Mouse (Mus musculus) layer of hippocampus, adult 18-20 months (tissue): ENCODE results near the gene Brpf3. TPM values are rescaled to one million over a fixed set of nuclear protein-coding genes. Genes with fewer than 3 reads are reported as not detected.
"Not testable (repeated sequence)": the region's sequence is repeated elsewhere in the genome, so short reads cannot be mapped to it uniquely, and the experiment has no call there.

ENCODE experiments used
- DNase-seq, 2 experiments: peaks; one replicate each; pipeline ENCODE4 v3.0.0; 2022; ENCODE audit warnings: low spot score in 2 of 2
- total RNA-seq, 2 experiments: library from RNA; stranded (reverse); gene quantifications; 2 replicates each; pipeline ENCODE4 v1.2.3; 2021

Brpf3 gene
- total RNA-seq, 2 experiments from 2014 or later, result 42.0 to 52.3 TPM

DNA sequence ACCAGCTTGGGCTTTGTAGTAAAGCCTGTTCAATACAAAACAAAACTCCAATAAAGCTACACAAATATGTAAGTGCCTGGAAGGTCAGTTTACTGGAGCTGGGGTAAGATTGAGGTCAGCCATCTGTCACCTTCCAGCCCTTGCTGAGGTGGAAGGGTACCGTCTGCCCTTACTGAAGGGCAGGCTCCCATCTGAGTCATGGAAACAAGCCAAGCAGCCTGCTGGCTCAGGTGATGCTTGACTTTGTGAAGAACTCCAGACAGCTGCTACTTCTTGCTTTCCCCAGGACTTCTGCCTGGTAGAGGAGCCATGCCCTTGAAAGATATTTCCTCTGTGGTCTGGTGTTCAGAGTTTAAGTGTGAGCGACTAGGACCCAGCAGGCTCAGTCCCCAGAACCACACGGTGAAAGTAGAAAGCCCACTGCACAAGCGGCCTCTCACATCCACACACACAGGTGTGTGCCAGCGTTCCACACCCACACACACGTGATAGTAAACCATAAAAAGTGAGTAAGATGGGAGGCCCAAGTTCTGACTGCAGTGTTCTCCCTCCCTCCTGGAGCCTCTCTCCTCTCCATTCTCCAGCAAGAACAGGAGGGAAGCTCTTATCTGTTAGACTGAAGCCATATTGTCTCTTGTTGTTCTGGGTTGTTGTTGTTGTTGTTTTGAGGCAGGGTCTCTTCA lies 24.6 kb downstream of the Brpf3 start:
- no peak for DNase-seq

DNA sequence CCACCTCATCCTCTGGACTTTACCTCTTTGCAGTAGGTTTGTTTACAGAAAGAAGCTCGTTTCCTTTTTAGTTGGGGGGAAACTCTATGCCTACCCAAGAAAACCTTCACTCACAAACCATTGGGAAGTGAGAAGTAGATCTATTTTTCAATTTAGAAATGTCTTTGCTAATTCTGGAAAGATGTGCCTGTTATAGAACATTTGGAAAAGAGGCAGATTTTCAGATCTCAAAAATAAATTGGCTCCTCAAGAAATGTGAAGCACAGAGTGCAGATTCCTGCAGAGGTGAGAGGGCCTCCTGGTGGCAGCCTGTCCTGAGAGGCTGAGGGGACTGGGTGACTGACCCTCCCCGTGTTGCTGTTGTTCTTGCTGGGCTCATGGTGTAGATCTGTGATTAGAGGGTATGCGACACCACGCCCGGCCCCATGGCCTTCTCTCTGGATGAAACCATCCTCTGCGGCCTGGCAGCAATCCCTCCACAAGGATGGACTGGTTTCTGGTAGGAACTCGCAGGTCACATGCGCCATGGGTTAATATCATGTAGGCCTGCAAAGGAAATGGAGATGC lies 26.9 kb downstream of the Brpf3 start:
- DNase-seq, result no peak

DNA sequence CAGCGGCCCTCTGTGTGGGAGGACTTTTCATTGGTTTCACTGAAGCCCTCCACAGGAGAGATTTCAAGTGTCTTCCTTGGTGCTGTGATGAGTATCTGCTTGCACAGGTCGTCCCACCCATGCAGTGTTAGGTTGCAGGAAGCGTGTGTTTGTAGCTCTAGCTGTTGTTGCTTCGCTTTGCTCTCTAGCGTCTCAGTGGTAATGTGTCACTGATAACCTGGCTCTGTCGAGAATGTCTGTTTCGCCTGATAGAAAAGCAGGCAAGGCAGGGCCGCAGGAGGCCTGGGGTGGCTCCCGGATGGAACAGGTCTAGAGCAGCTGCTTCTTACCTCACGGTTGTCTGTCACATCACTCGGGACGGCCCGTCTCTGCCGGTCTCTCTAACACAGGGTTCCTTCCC lies 28.2 kb downstream of the Brpf3 start:
- DNase-seq, result no peak

DNA sequence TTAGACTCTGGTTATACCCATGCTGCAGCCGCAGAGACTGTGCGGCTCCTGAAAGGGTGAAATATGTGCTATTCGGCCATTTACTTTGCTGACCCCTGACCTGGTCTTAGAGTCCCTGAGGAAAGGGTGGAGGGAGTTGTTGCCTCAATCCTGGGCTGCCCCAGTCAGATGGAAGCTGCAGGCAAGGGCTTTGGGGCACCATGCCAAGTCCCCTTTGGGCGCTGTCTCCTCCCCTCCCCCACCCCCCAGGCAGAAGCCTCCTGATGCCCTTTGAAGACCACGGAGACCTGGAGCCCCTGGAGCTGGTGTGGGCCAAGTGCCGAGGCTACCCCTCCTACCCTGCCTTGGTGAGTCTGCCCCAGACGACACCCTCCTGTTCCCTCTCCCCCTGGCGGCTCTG lies 30.2 kb downstream of the Brpf3 start:
- no peak for DNase-seq

DNA sequence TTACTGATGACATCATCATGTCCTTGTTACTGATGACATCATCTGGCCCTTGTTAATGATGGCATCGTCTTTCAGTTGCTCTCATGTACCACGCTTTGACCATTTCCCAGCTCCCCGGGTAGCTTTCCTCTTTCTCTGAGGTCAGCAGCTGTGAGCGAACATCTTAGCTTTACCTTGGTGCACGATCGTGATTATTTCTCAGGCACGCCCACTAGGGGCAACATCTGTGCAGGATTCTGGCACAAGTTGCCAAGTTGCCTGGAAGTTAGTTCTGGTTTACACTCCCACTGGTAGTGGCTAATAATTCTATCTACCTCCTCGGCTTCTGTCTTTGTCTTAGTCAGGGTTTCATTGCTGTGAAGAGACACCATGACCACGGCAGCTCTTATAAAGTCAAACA lies 31.1 kb downstream of the Brpf3 start:
- DNase-seq, result no peak

DNA sequence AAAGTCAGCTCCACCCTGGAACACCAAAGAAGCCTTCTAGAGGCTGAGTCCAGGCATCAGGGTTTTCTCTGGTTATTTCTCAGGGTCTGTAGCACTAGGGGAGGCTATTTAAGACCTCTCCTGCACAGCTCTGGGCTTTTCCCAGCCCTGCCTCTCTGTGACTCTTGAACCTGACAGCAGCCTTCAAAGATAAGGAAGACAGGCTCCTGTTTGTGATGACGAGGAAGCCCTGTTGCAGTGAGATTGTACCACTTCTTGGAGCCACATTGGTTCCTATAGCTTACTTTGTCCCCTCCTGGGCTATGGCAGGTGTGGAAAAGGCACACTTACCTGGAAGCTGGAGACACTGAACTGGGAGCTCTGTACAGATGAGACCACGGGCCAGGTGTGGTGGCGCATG lies 32.0 kb downstream of the Brpf3 start:
- DNase-seq, result no peak

DNA sequence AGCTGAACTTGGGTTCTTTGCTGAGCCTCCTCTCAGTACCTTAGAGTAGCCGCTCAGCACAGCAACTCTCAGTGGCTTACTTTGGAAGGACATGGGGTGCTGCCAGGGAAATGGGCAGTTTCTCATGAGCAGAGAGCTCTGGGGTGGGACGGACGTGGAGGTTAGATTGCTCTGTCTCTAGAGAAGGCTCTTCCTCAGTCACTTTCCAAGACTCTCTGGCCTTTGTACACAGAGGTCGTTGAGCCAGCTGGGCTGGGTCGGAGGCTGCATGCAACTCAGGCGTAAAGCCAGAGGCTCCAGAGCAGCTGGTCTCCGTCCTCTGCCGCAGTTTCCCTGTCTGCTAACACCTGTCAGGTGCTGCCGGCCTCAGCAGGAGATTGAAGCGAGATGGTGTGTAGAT lies 33.8 kb downstream of the Brpf3 start:
- DNase-seq, result no peak

DNA sequence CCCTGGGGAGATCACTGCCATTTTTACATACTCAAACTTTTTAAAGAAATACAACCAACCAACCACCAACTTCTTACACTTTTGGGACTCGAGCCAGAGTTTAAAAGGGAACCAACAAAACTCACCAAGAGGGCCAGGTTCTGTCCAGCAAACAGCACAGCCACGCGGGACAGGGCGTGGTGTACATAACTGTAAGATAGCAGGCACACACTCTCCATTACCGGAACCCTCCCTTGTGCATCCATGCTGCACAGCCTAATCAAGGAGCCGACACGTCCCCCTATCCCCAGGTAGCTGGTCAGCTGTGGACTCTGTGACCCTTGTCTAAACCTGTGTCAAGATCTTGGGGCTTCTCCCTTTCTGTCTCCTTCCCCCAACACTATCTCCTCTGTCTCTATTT lies 37.0 kb downstream of the Brpf3 start:
- DNase-seq, result no peak

DNA sequence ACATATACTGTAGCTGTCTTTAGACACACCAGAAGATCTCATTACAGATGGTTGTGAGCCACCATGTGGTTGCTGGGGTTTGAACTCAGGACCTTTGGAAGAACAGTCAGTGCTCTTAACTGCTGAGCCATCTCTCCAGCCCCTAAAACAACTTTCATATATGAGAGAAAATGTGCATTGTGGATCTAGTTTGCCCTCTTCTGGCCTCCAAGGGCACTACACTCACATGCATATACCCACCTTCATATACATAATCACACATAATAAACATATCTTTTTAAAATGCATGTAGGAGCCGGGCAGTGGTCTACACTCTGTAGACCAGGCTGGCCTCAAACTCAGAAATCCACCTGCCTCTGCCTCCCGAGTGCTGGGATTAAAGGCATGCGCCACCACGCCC lies 41.1 kb downstream of the Brpf3 start:
- not testable (repeated sequence) for DNase-seq

DNA sequence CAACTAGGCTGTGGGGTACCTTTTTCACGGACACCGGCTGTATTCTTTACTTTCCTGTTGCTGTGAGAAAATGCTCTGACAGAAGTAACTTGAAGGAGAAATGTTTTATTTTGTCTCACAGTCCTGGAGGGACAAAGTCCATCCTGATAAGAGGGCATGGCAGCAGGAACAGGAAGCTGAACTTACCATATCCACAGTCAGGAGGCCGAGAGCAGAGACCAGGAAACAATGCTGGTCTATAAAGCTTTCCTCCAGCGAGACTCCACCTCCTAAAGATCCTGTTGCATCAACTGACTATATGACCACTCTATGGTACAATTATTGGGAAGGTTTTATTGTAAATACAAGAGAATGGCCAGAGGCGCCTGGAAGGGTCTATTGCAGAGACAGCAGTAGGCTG lies 42.8 kb downstream of the Brpf3 start:
- DNase-seq, result no peak

DNA sequence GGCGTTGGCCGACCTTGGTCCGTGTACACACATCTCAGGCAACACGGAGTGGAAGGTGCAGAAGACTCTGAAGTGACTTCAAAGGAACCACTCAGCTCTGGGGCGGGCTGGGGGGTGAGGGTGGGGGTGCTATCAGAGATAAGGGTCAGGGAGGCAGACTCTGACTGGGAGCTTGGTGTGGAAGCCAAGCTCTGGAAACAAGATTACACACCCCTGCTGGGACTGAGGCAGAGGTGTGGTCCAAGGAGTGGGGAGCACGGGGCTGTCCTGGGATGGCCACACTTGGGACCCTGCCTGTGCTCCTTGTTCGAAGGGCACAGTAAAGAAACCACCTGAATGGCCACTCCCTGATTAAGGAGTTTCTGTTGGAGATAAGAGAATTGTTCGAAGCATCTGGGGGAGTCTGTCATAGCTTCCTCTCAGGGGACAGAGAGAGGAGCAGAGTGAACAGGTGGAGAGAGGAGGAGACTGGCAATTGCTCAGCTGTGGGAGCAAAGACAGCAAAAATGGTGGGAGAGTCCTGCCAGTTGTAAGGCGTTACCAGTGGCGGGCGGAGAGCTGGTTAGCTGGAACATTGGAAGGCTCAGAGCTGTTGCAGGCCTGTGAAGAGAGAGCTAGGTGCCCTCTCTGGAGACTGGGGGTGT lies 46.2 kb downstream of the Brpf3 start:
- peak in 1 of 2 experiments; percentile 37 for DNase-seq

DNA sequence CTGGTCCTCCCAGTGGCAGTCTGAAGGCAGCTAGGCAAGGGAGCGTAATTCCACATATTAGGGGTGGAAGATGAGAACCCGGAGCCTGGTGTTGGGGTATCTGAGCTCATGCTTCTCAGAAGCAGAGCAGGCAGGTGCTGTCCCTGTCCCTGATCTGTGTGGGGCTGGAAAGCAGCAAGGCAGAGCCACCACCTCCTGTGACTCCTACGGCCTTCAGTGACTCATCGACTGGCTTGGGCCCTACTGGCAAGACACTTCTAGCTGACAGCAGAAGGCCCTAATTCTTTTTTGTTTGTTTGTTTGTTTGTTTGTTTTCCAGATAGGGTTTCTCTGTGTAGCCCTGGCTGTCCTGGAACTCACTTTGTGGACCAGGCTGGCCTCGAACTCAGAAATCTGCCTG lies 49.6 kb downstream of the Brpf3 start:
- DNase-seq, result no peak

DNA sequence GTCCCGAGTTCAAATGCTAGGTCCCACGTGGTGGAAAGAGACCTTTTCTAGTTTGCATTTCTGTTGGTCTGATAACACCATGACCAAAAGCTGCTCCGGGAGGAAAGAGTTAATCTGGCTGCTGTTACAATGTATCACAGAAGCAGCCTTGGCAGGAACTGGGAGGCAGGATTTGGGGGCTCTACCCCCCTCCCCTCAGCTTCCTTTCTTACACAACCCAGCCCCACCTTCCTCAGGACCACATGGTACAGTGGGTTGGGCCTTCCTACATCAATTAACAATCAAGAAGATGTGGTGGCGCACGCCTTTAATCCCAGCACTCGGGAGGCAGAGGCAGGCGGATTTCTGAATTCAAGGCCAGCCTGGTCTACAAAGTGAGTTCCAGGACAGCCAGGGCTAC lies 53.5 kb downstream of the Brpf3 start:
- DNase-seq, result no peak

DNA sequence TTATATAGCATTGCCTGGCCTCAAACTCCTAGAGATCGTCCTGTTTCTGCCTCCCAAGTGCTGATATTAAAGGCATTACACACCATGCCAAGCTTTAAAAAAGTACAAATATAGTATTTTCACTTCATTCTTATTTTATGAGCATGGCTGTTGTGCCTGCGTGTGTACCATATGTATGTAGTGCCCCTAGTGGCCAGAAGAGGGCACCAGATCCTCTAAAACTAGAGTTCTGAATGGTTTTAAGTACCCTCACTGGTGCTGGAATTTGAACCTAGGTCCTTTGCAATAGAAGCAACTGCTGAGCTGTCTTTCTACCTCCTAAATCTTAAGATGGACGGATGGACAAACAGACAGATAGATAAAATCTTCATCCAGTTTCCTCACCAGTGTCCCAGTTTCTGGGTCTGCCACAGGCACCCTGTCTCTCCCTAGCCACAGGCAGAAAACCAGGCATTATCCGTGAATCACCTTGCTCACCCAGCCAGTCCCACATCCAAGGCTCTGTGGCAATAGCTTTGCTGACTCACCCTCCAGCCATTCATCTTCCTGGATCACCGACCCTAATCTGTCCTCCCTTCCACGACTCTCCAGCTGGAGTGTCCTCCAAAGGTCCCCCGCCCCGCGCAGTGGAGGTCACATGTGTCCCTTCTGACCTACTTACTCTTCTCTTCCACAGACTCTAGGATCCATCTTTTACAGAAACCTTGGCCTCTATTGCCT lies 54.4 kb downstream of the Brpf3 start:
- no peak for DNase-seq

DNA sequence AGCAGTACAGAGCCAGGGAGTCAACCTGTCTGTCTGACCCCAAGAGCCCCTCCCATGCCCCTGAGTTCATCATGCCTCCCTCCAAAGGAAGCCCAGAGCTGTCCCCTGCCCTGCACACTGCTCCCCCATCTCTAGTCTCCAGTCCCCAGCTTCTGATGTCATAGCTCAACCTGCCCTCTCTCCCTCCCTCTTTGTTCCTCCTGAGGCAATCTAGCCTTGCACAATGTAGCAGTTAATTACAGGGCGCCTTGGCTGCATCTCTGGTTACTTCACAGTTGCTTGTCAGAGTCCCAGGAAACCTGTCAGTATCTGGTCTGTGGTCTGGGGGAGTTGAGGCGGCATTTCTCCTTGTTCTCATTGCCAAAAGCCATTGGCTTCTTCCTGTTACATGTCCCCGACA lies 55.1 kb downstream of the Brpf3 start:
- DNase-seq, result no peak

DNA sequence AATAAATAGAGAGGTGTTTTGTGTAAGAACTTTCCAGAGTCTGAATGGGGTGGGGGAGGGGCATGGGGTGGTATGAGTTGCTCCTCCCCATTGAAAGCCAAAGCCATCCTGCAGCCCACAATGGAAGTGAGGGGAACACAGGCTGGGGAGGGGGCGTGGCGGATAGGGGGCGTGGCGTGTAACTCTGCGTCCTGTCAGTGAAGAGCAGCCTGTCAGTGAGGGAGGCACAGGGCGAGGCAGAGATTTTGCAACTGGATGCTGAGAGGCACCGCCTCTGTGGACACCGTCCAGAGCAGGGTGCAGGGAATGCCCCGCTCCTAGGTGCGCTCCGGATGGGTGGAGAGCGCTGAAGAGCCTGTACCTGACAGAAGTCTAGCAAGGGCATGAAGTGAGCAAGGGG lies 57.3 kb downstream of the Brpf3 start, which contains the start of gene Pnpla1:
Gene Pnpla1, plus strand, starts transcription at position 207 of the 400 bp plus-strand sequence.
- no peak for DNase-seq

DNA sequence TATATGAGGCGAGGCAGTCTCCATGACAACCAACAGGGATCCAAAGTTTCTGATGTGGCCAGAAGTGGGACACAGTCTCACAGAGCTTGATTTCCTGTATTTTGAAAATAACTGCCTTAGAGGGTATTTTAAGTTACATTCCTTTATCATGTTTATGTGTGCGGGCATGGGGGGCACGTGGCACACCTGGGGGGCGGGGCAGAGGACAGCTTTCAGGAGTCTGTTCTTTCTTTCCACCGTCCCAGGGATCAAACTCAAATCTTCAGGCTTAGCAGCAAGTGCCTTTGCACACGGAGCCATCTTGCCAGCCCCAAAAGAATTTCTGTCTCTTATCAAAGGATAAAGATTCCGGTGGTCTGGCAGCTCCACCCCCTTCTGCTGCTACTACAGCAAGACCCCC lies 63.0 kb downstream of the Brpf3 start:
- no peak for DNase-seq

DNA sequence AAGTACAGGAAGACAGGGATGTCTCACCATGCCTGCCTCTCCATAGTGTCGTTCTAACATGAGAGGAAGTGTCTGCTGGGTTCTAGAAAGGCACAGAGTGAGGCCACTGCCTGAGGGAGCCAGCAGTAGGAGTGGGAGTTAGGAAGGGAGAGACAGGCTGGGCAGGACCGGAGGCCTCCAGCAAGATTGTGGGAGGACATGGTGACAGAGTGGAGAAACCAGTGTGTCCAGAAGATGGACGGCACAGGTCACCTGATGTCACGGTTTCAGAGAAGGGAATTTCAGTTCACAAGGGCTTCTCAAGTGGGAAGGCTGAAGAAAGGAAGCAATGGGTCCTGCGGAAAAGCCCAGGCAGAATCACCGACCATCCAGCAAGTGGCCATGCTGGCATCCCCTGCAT lies 63.6 kb downstream of the Brpf3 start:
- no peak for DNase-seq

DNA sequence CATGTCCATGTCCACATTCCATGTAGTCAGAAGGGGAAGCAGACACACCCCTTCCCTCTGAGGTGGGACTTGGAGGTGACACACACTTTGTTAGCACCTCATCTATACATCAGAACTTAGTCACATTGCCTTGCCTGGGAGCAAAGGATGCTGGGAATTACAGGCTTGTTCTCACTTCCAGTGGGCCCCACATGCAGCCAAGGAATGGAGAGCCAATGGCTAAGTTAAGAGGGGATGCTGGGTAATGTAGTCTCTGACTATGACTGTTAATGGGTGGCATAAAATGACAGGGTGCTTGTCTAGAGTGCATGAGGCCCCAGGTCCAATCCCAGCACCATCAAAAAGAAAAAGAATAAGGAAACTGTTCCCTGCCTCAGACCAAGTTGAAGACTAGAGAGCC lies 66.0 kb downstream of the Brpf3 start:
- DNase-seq, result no peak

DNA sequence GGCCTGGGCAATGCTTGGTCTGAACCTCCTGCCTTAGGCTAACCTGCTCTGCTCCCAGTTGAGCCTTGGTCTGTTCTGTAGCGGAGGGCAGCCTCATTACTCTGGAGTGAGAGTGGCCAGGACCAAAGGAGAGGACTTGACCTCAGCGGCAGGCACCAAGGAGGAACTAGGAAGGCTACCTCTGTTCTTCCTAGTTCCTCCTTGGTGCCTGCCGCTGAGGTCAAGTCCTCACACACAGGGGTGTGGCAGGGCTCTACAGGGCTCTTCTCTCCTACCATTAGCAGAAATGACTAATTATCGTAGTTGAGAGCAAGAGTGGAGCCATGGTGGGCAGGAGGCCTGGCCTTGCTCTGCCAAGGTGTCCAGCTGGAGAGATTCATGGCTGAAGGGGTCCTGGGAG lies 66.5 kb downstream of the Brpf3 start:
- DNase-seq, result no peak

DNA sequence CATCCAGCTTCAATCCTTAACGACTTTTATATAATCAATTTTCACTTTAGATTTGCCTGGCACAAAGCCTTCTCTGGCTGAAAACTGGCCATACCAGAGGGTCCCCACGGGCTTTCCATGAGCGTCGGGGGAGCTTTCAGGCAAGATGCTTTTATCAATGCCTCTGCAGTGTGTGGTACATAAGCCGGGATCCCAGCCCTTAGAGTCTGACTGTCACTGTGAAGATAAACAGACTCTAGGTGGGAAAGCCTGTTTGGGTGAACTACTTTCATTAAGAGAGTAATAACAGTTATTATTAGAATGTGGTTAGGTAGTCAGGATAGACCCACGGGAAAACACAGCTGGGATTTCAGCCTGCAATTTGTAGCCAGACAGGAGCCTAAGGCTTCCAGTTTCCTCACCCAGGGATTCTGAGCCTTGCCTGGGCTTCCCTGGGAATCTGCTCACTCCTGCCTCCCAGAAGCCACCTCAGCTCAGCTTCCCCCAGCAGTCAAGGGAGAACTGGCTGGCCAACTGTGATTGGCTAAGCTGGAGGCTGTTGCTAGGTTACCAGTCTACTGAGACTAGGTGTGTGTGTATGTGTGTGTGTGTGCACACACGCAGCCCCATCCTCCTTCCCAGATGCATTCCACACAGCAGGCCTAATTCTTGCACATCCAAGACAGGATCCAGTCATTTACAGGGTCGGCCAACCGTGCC lies 68.7 kb downstream of the Brpf3 start:
- peak; percentile 79 to 81 for DNase-seq

DNA sequence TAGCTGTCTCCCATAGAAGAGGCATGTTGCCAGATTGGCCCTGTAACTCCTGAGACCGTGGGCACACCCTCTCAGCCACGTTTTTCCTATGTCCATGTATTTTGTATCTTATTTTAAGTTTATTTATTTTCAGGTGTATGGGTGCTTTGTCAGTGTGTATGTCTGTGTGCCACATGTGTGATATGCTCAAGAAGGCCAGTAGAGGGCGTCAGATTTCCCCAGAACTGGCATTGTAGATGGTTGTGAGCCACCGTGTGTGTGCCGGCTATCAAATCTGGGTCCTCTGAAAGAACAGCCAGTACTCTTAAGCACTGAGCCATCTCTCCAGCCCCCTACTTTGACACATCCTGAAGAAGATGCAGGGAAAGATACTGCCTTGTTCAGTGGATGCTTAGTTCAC lies 69.5 kb downstream of the Brpf3 start:
- DNase-seq, result no peak
